Mouse (Mus musculus) lung, postnatal 0 days (tissue): ENCODE data around the gene Spo11.

Experiments
- CTCF ChIP-seq: IDR thresholded peaks from 2 replicates; pipeline ENCODE4 v1.5.1; 2016; ENCODE audit warnings: antibody characterized with exemption, mild to moderate bottlenecking
- EP300 ChIP-seq: IDR thresholded peaks from 2 replicates; pipeline ENCODE4 v1.6.1; 2016; ENCODE audit warnings: antibody characterized with exemption, mild to moderate bottlenecking, control low read depth

GRCm38 (mm10) chr2:172966480-172966879 is 11.0 kb upstream of the Spo11 start:
- TF ChIP-seq CTCF: no peak
- TF ChIP-seq EP300: no peak
